Mouse (Mus musculus) kidney, postnatal 0 days (tissue): Measurements from ENCODE around the gene Plekhg5. TPM values are rescaled to one million over a fixed set of nuclear protein-coding genes. Genes with fewer than 3 reads are reported as not detected.
A peak's percentile ranks its signal among the peaks of the same experiment; 100 is the strongest.

Experiments
- ATAC-seq: fragments of 200-750 bp; cut with Nextera tagmentation; replicated peaks from 2 replicates; pipeline ENCODE4 v1.8.0; 2017; ENCODE audit warnings: low read depth, moderate number of reproducible peaks, moderate TSS enrichment, moderate library complexity; ENCODE audit not compliant: low FRiP score
- DNase-seq: peaks from one replicate; pipeline ENCODE4 v3.0.0-alpha.2; 2016; ENCODE audit warnings: low spot score
- H3K27ac ChIP-seq: fragments of 300-500 bp; sonication (generic); 2 replicates; pipeline ENCODE4 v1.5.1; 2014; ENCODE audit warnings: mild to moderate bottlenecking
- H3K27me3 ChIP-seq: fragments of 300-500 bp; sonication (generic); 2 replicates; pipeline ENCODE4 v1.6.1; 2014; ENCODE audit warnings: low read length, mixed read lengths; ENCODE audit not compliant: insufficient read depth
- H3K36me3 ChIP-seq: fragments of 300-500 bp; sonication (generic); 2 replicates; pipeline ENCODE4 v1.6.1; 2014; ENCODE audit warnings: low read length, mixed read lengths; ENCODE audit not compliant: insufficient read depth
- H3K4me1 ChIP-seq: fragments of 300-500 bp; sonication (generic); replicated peaks from 2 replicates; pipeline ENCODE4 v1.6.1; 2014; ENCODE audit warnings: antibody characterized with exemption, low read length, mixed read lengths; ENCODE audit not compliant: insufficient read depth
- H3K4me2 ChIP-seq: fragments of 300-500 bp; sonication (generic); 2 replicates; pipeline ENCODE4 v1.6.1; 2014; ENCODE audit warnings: mild to moderate bottlenecking, low read length, moderate library complexity, mixed read lengths
- H3K4me3 ChIP-seq: fragments of 300-500 bp; sonication (generic); replicated peaks from 2 replicates; pipeline ENCODE4 v1.5.1; 2014; ENCODE audit warnings: low read depth, low read length
- H3K9ac ChIP-seq: fragments of 300-500 bp; sonication (generic); 2 replicates; pipeline ENCODE4 v1.6.1; 2014; ENCODE audit warnings: low read depth, low read length
- H3K9me3 ChIP-seq: fragments of 300-500 bp; sonication (generic); replicated peaks from 2 replicates; pipeline ENCODE4 v1.6.1; 2016; ENCODE audit warnings: low read length, inconsistent platforms, mixed read lengths
- CTCF ChIP-seq: IDR thresholded peaks from 2 replicates; pipeline ENCODE4 v1.5.1; 2016; ENCODE audit warnings: antibody characterized with exemption, low read depth, mild to moderate bottlenecking, moderate library complexity
- WGBS: fragments of 180-500 bp; shearing (Covaris S2); extraction: QIAGEN DNeasy Blood & Tissue Kit; methylation state at CpG from one replicate; pipeline ENCODE4 v1.1.7; 2014; 5-methylcytosine and 5-hydroxymethylcytosine counted together
- polyA plus RNA-seq: library from polyadenylated mRNA; unstranded; fragments of >200 nt; fragmentation: Nextera tagmentation; extraction: Ambion mirVana; gene quantifications from 2 replicates; pipeline ENCODE4 v1.2.1, GENCODE M21; 2015

Plekhg5 gene
- polyA plus RNA-seq, 1 experiment from 2014 or later: 18.3 TPM

GRCm38 (mm10) chr4:152124361-152124961 lies 52.2 kb downstream of the Plekhg5 start:
- no peaks in the 10 kb centered on the region for H3K9me3 ChIP-seq
- H3K4me3 ChIP-seq: no peak overlapping the region
- peaks cover 35% of the 10 kb centered on the region for H3K4me1 ChIP-seq
- no peak for TF ChIP-seq CTCF
- ATAC-seq: no peak
- no peaks in the 10 kb centered on the region for H3K36me3 ChIP-seq
- 52% methylated on average over 13 of the region's 13 CpGs for whole genome bisulfite sequencing
- H3K9ac ChIP-seq: no peak overlapping the region
- no peak for DNase-seq
- peaks cover 63% of the 10 kb centered on the region for H3K27me3 ChIP-seq
- H3K4me2 ChIP-seq: no peak overlapping the region
- H3K27ac ChIP-seq: no peak overlapping the region

GRCm38 (mm10) chr4:152125161-152126025 lies 53.1 kb downstream of the Plekhg5 start:
- no peaks in the 10 kb centered on the region for H3K36me3 ChIP-seq
- peak overlapping the region; percentile 13; the same call in 1 of the 2 replicates for H3K4me3 ChIP-seq
- no peak for DNase-seq
- no peak for TF ChIP-seq CTCF
- WGBS: 18% methylated on average over 56 of the region's 56 CpGs
- H3K9ac ChIP-seq: no peak overlapping the region
- peaks cover 31% of the 10 kb centered on the region for H3K4me1 ChIP-seq
- H3K27me3 ChIP-seq: peaks cover 62% of the 10 kb centered on the region
- H3K9me3 ChIP-seq: no peaks in the 10 kb centered on the region
- H3K4me2 ChIP-seq: peak overlapping the region; percentile 40
- no peak for ATAC-seq
- H3K27ac ChIP-seq: no peak overlapping the region

- no peak for ATAC-seq
- 12% methylated on average over 65 of the region's 65 CpGs for WGBS
- peak overlapping the region; percentile 40 for H3K4me2 ChIP-seq
- no peaks in the 10 kb centered on the region for H3K9me3 ChIP-seq
- H3K9ac ChIP-seq: no peak overlapping the region
- DNase-seq: peak; percentile 55
- no peaks in the 10 kb centered on the region for H3K36me3 ChIP-seq
- H3K4me1 ChIP-seq: peaks cover 32% of the 10 kb centered on the region
- H3K4me3 ChIP-seq: 0 out of 2 replicates have a peak overlapping the region, but pooled peaks have one; percentile 13
- H3K27me3 ChIP-seq: peaks cover 54% of the 10 kb centered on the region
- peak; percentile 20; the same call in 1 of the 2 replicates for TF ChIP-seq CTCF
- H3K27ac ChIP-seq: no peak overlapping the region
These were observed 54.0 kb downstream of the Plekhg5 start for GRCm38 (mm10) chr4:152126026-152126920.

GRCm38 (mm10) chr4:152127884-152128283 lies 55.6 kb downstream of the Plekhg5 start:
- Histone ChIP-seq H3K9ac (no peak overlapping the region), H3K9me3 (no peaks in the 10 kb centered on the region), H3K4me3 (no peak overlapping the region), H3K27me3 (peaks cover 51% of the 10 kb centered on the region), H3K27ac (no peak overlapping the region), H3K4me1 (peaks cover 37% of the 10 kb centered on the region), H3K36me3 (no peaks in the 10 kb centered on the region), H3K4me2 (no peak overlapping the region)
- ATAC-seq (no peak), DNase-seq (no peak)
- no peak for TF ChIP-seq CTCF
- WGBS: 91% methylated on average over 11 of the region's 11 CpGs

- ATAC-seq: peak; percentile 21
- TF ChIP-seq CTCF: no peak
- peak overlapping the region; percentile 57; the same call in 1 of the 2 replicates for H3K27ac ChIP-seq
- H3K27me3 ChIP-seq: peaks cover 48% of the 10 kb centered on the region
- H3K4me3 ChIP-seq: no peak overlapping the region
- H3K4me1 ChIP-seq: peaks cover 37% of the 10 kb centered on the region
- H3K4me2 ChIP-seq: peak overlapping the region; percentile 37; the same call in 1 of the 2 replicates
- no peaks in the 10 kb centered on the region for H3K36me3 ChIP-seq
- DNase-seq: no peak
- WGBS: 57% methylated on average over 5 of the region's 5 CpGs
- H3K9ac ChIP-seq: no peak overlapping the region
- no peaks in the 10 kb centered on the region for H3K9me3 ChIP-seq
These were observed 56.5 kb downstream of the Plekhg5 start for GRCm38 (mm10) chr4:152128784-152129183.
